Mouse (Mus musculus) left cerebral cortex, postnatal 4 days (tissue): ENCODE measurements around the gene Selenbp1. TPM values are rescaled to one million over a fixed set of nuclear protein-coding genes. Genes with fewer than 3 reads are reported as not detected.
"Not testable (repeated sequence)": the region's sequence is repeated elsewhere in the genome, so short reads cannot be mapped to it uniquely, and the experiment has no call there.

Source experiments
- DNase-seq: peaks from one replicate; pipeline ENCODE4 v3.0.0-alpha.2; 2022
- intact Hi-C: fragments of 180-260 bp; cut with DNase I; formaldehyde crosslinking; loops from one replicate; pipeline ENCODE4 v1.15.1; 2025
- total RNA-seq, 2 experiments: library from RNA; stranded (reverse); gene quantifications; 2 replicates each; pipeline ENCODE4 v1.2.3; 2021

The Selenbp1 gene
- total RNA-seq, 2 experiments from 2014 or later: 3.8 to 4.8 TPM

- DNase-seq, intact Hi-C loops: not testable (repeated sequence)
Measured at GRCm38 (mm10) chr3:94931427-94932082, 1.3 kb upstream of the Selenbp1 start.

DNA sequence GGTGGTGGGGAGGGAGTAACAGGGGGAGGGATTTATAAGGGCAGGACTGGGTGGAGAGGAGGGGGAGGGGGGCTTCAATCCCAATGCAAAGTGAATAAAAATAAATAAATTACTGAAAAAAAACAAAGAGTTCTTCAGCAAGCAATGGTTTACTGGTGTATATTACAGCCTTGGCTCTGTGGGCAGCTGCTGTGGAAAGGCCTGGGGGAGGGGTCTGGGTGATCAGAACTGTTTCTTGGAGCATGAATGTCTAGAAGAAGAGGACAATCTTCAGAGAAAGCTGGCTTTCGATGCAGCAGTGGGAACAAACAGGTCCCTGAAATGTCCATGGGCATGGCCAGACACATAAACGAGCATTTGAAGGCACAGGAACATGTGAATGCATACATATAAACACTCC, 577 bp upstream of the Selenbp1 start:
- intact Hi-C loops, DNase-seq: not testable (repeated sequence)

- intact Hi-C loops, DNase-seq: not testable (repeated sequence)
Measured at GRCm38 (mm10) chr3:94933604-94934003, 748 bp downstream of the Selenbp1 start.

DNA sequence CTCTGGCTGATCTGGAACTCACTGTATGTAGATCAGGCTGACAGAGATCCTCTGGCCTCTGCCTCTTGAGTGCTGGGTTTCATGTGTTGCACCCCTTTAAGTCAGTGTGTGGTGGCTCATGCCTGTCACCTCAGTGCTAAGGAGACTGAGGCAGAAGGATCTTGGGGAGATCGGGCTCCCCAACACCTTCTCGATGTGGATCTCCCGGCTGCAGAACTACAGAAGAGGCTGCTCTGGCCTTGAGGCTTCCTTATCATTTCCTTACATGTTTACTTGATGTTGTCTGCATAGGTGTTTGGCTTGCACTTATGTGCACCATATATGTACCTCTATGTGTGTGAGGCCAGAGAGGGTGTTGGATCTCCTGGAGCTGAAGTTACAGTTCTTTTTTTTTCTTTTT, 1.7 kb downstream of the Selenbp1 start:
- intact Hi-C loops, DNase-seq: not testable (repeated sequence)

DNA sequence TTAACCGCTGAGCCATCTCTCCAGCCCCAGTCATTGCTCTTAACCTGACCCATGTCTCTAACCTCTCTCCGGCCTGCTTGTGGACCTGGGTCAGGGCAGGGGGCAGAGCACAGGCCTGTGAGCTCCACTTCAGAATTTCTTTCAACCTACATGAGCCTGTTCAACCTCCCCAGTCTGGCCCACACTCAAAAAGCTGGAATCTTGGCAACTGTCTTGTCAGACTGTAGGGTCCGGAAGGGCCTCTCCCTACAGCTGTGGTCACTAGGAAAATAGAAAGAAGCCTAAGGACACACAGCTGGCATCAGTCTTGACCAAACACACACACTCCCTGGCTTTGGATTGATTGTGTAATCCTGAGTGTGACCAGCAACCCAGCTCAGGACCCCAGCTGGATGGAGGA, 2.5 kb downstream of the Selenbp1 start:
- DNase-seq, intact Hi-C loops: not testable (repeated sequence)

DNA sequence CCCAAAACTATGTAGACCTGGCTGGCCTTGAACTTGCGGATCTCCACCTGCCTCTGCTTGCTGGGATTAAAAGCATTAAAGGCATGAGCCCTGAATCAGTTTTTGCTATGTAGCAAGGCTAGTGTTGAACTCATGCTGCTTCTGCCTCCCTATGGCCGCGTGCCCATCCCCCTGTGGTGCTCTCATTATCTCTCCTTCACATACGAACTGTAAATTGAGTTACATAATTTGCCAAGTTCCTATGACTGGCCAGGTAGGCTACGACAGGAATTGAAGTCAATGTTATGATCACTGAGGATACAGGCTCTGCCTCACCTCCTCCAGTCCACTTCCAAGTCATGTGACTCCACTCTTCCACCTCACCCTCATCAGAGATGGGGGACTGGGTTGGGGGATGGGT, 3.3 kb downstream of the Selenbp1 start:
- DNase-seq, intact Hi-C loops: not testable (repeated sequence)

- DNase-seq, intact Hi-C loops: not testable (repeated sequence)
Measured at GRCm38 (mm10) chr3:94937194-94937593, 4.3 kb downstream of the Selenbp1 start.

DNA sequence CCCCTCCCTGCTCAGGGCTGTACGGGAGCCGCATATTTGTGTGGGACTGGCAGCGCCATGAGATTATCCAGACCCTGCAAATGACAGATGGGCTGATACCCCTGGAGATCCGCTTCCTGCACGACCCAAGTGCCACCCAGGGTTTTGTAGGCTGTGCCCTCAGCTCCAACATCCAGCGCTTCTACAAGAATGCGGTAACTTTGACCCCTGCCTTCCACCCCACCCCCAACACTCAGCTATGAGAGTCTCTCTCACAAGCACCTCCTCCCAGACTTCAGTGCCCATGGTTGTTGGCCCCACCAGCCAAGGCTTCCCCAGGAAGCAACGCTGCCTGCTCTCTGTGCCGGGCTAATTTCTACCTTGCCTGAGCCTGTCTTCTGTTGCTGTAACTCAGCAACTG, 7.2 kb downstream of the Selenbp1 start:
- DNase-seq, intact Hi-C loops: not testable (repeated sequence)

GRCm38 (mm10) chr3:94942211-94942967, 9.5 kb downstream of the Selenbp1 start:
- DNase-seq, intact Hi-C loops: not testable (repeated sequence)

DNA sequence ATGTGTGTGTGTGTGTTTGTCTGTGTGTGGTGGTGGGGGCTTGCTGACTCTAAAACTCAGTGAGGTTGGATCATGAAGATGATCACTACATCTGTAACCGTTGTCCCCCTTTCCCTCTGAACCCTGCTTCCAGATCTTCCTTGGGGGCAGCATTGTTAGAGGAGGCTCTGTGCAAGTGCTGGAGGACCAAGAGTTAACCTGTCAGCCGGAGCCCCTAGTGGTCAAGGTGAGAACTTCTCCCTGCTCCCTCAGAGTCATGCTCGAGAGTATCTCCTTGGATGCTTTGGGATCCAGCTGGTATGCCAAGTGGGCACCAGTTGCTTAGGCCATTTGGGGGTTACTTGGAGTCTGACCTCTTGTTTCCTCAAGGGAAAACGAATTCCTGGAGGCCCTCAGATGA, 10.8 kb downstream of the Selenbp1 start:
- intact Hi-C loops, DNase-seq: not testable (repeated sequence)

DNA sequence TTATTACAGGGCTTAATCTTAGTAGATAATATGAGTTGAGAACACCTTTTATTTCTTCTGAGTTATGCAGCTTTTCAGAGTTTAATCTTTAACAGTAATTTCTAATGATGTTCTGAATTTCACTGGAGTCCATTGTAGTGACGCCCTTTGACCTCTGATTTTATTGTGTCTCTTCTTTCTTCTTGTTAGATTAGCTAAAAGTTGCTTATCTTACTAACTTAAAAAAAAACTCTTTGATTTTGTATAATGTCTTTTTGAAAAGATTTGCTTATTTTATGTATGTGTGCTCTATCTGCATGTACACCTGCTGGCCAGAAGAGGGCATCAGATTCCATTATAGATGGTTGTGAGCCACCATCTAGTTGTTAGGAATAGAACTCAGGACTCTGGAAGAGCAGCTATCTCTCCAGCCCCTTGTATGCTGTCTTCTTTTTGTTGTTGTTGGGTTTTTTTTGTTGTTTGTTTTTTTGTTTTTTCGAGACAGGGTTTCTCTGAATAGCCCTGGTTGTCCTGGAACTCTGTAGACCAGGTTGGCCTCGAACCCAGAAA, 15.3 kb downstream of the Selenbp1 start:
- intact Hi-C loops: loop anchor here (5.0 kb wide), 1 partner anchor 246 kb away; no protein-coding TSS in a partner anchor
- DNase-seq: no peak

DNA sequence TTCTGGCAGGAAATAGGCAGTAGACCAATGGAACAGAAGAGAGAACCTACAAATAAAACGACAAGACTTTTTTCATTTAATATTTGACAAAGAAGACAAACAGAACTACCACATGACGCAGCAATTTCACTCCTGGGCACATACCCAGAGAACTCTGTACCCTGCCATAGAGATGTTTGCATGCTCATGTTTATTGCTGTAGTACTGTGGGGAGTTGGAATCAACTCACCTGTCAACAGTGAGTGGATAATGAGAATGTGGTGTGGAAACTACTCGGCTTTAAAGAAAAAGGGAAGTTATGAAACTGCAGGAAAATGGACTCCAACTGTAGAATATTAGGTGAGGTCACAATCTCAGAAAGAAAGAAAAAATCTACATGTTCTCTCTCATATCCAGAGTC, 16.8 kb downstream of the Selenbp1 start:
- DNase-seq: no peak
- intact Hi-C loops: loop anchor here (5.0 kb wide), 1 partner anchor 247 kb away; no protein-coding TSS in a partner anchor

- intact Hi-C loops: no loop called here
- DNase-seq: peak; percentile 31
Measured at GRCm38 (mm10) chr3:94952806-94953205, 19.9 kb downstream of the Selenbp1 start.

- intact Hi-C loops: no loop called here
Measured at GRCm38 (mm10) chr3:94953384-94953763, 20.5 kb downstream of the Selenbp1 start.

DNA sequence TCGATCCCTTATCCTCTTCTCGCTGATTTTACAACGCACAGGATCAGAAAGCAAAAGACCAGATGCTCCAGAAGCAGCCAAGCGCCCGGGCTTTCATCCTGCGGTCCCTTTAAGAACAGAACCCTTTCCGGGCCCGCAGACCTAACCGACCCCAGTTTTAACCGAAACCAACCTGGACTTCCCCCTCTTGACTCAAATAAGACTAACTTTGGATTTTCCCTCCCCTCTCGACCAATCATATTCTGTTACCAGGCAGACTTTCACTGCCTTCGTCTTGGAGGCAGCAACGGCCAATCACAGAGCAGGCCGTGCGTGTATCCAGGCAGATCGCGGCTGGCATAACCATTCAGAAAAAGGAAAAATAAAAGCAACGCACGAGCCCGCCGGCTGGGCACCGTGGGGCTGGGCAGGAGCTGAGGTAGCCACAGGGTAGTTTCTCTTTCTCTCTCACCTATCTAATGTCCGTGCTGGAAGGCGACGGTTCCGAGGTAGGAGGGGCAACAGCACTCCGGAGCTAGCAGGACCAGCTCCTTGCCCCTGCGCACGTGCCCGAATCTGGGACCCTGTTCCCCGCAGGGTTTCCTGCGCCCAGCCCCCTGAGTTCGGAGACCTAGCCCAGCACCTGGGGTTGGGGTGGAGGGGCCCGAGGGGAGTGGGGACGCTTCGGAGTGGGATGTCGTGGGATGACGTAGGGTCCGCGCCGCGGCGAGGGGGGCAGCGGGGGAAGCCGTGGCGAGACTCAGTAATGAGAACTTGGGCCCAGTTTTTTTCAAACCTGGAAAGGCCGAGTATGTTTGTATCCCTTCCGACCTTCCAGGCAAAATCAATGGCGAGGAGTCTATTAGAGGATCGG, 21.1 kb downstream of the Selenbp1 start, which contains the start of gene Rfx5:
Rfx5 (plus strand) TSS at position 312 of the 853 bp plus-strand sequence.
- peak; percentile 88 for DNase-seq
- intact Hi-C loops: no loop called here

More at GRCm38 (mm10) chr3:94953384-94953763, 20.5 kb downstream of the Selenbp1 start:
- no peak for DNase-seq

DNA sequence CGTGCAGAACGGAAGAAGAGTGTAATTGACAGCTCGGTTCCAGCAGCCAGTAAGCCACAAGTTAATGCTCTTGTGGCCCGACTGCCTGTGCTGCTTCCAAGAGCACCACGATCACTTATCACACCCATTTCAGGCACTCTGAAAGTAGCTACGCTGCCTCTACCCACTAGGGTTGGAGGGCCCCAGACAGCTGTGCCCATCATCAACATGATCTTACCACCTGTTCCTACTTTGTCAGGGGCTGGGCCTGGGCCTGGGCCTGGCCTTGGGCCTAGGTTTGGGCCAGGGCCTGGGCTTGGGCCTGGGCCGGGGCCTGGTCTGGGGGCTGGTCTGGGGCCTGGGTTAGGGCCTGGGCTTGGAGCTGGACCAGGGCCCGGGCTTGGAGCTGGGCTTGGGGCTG, 25.4 kb downstream of the Selenbp1 start:
- intact Hi-C loops: no loop called here
- DNase-seq: no peak

- DNase-seq: no peak
- intact Hi-C loops: no loop called here
Measured at GRCm38 (mm10) chr3:94959871-94960270, 27.0 kb downstream of the Selenbp1 start.

DNA sequence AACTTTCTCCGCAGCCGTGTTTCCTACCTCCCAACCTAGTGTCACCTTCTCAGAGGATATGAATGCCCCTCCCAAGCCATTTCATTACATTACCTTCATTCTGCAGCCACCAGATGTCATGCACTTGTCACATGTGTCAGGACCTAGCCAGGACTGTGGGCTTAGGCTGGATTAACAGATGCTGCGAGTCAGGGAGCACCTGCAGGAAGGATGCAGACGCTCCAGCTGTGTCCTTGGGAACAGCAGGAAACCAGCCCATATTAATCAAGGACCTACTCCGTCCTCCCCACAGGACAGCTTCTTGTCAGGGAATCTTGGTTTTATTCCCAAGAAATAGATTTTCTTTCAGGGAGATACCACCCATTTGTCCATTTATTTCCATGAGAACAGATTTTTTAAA, 27.5 kb downstream of the Selenbp1 start:
- intact Hi-C loops: no loop called here
- DNase-seq: no peak

GRCm38 (mm10) chr3:94964989-94965388, 32.1 kb downstream of the Selenbp1 start:
- intact Hi-C loops: no loop called here
- no peak for DNase-seq

- intact Hi-C loops: no loop called here
- no peak for DNase-seq
Measured at GRCm38 (mm10) chr3:94965878-94966277, 33.0 kb downstream of the Selenbp1 start.

GRCm38 (mm10) chr3:94972552-94972951, 39.7 kb downstream of the Selenbp1 start:
- intact Hi-C loops: no loop called here
- no peak for DNase-seq
